Comparison of ENCODE assay signal across 8 mouse cellular contexts in genomic region chr17:87326987-87327386, GRCm38 (mm10). TPM values are rescaled to one million over a fixed set of nuclear protein-coding genes. Genes with fewer than 3 reads are reported as not detected.
DNase-seq lines count a peak whose midpoint lies in the region; ATAC-seq and TF ChIP-seq lines count a peak whose summit lies in the region.

No protein-coding gene starts in this region.

- H3K9ac ChIP-seq in hindbrain, postnatal 0 days (replicated peaks; ENCODE audit: low read length), result no peak overlapping the region
- H3K9ac ChIP-seq in midbrain, embryonic 14.5 days (replicated peaks; ENCODE audit: low read length), result no peak overlapping the region

- no peak for TF ChIP-seq CTCF in cortical plate, adult 2 months (IDR thresholded peaks at IDR 0.05; ENCODE audit: extremely low read depth, insufficient read depth, low read length)
- TF ChIP-seq CTCF in hindbrain, postnatal 0 days (IDR thresholded peaks at IDR 0.05; ENCODE audit: low read depth), result no peak; the same call in 1 of the 2 replicates
- TF ChIP-seq CTCF in kidney, adult 2 months (conservative IDR thresholded peaks at IDR 0.05; ENCODE audit: insufficient read depth, insufficient read length, low read depth, low read length), result no peak

- no peaks in the 10 kb centered on the region for H3K36me3 ChIP-seq in hindbrain, postnatal 0 days (ENCODE audit: insufficient read depth, low read length)
- no peaks in the 10 kb centered on the region for H3K36me3 ChIP-seq in midbrain, embryonic 14.5 days (ENCODE audit: control insufficient read depth, insufficient read depth, low read length)
- H3K36me3 ChIP-seq in kidney, adult 2 months (ENCODE audit: control insufficient read depth, insufficient read depth, low read length), result no peaks in the 10 kb centered on the region

- peak overlapping the region; percentile 19; the same call in 1 of the 2 replicates for H3K27ac ChIP-seq in cortical plate, adult 2 months (ENCODE audit: insufficient read depth, low read length)
- no peak overlapping the region for H3K27ac ChIP-seq in hindbrain, postnatal 0 days
- H3K27ac ChIP-seq in midbrain, embryonic 14.5 days (replicated peaks; ENCODE audit: low read depth, low read length), result no peak overlapping the region; the same call in 1 of the 2 replicates
- no peak overlapping the region for H3K27ac ChIP-seq in kidney, adult 2 months (ENCODE audit: insufficient read depth, low read depth, low read length)

- WGBS in hindbrain, postnatal 0 days, result 10% methylated on average over 6 of the region's 6 CpGs
- 9% methylated on average over 6 of the region's 6 CpGs for WGBS in midbrain, embryonic 14.5 days
- WGBS in kidney, adult 2 months, result 61% methylated on average over 6 of the region's 6 CpGs

- H3K4me3 ChIP-seq in cortical plate, adult 2 months (ENCODE audit: insufficient read depth, low read length), result no peak overlapping the region
- no peak overlapping the region for H3K4me3 ChIP-seq in hindbrain, postnatal 0 days (ENCODE audit: low read length)
- no peak overlapping the region for H3K4me3 ChIP-seq in midbrain, embryonic 14.5 days (replicated peaks; ENCODE audit: low read depth, low read length)
- H3K4me3 ChIP-seq in kidney, adult 2 months (ENCODE audit: insufficient read depth, low read depth, low read length), result no peak overlapping the region

- no peak for TF ChIP-seq POLR2A in cortical plate, adult 2 months (IDR thresholded peaks at IDR 0.05; ENCODE audit: extremely low read depth, insufficient read depth, low read length)
- TF ChIP-seq POLR2A in kidney, adult 2 months (IDR thresholded peaks at IDR 0.05; ENCODE audit: low read depth, low read length), result no peak

- peak; percentile 81 for DNase-seq in layer of hippocampus, adult 9-11 months
- DNase-seq in layer of hippocampus, postnatal 36 days, result no peak
- peak; percentile 71 for DNase-seq in hindbrain, postnatal 0 days (ENCODE audit: low spot score)
- DNase-seq in midbrain, embryonic 14.5 days, result peak; percentile 75
- DNase-seq in adrenal gland, postnatal 4 days (ENCODE audit: low spot score in 2 of 2), result no peak
- no peak for DNase-seq in thymus, postnatal 14 days
- no peak for DNase-seq in kidney, adult 2 months

- no peak overlapping the region for H3K4me2 ChIP-seq in hindbrain, postnatal 0 days (ENCODE audit: low read depth, low read length)
- H3K4me2 ChIP-seq in midbrain, embryonic 14.5 days (ENCODE audit: low read length), result no peak overlapping the region

- peak; percentile 67 for ATAC-seq in hindbrain, postnatal 0 days
- ATAC-seq in midbrain, embryonic 14.5 days (ENCODE audit: low FRiP score, low TSS enrichment), result peak; percentile 47; the same call in 1 of the 2 replicates

- no peaks in the 10 kb centered on the region for H3K9me3 ChIP-seq in hindbrain, postnatal 0 days (ENCODE audit: low read length)
- H3K9me3 ChIP-seq in midbrain, embryonic 14.5 days (ENCODE audit: control insufficient read depth, low read length), result no peaks in the 10 kb centered on the region

- peaks cover 27% of the 10 kb centered on the region for H3K4me1 ChIP-seq in cortical plate, adult 2 months (ENCODE audit: control insufficient read depth, insufficient read depth, low read length)
- H3K4me1 ChIP-seq in hindbrain, postnatal 0 days (ENCODE audit: insufficient read depth, low read length), result peaks cover 46% of the 10 kb centered on the region
- H3K4me1 ChIP-seq in midbrain, embryonic 14.5 days (ENCODE audit: control insufficient read depth, insufficient read depth, low read length), result peaks cover 44% of the 10 kb centered on the region
- 0 out of 2 replicates have a peak, but pooled peaks cover 2% of the 10 kb centered on the region for H3K4me1 ChIP-seq in kidney, adult 2 months (ENCODE audit: control insufficient read depth, insufficient read depth, low read length)

- H3K27me3 ChIP-seq in hindbrain, postnatal 0 days (ENCODE audit: insufficient read depth, low read length), result no peaks in the 10 kb centered on the region
- H3K27me3 ChIP-seq in midbrain, embryonic 14.5 days (ENCODE audit: control insufficient read depth, insufficient read depth, low read length), result peaks cover 3% of the 10 kb centered on the region; the same call in 1 of the 2 replicates
- H3K27me3 ChIP-seq in kidney, adult 2 months (replicated peaks; ENCODE audit: control insufficient read depth, insufficient read depth, low read length), result no peaks in the 10 kb centered on the region

RNA-seq across cellular contexts. Expression of gene Ttc7, which starts 44.3 kb away (rescaled TPM):
- 1 to 10 TPM; 6.3 to 8.8 TPM for total RNA-seq in layer of hippocampus, postnatal 36 days (2021)
- 11.3 and 12.2 TPM in 2 replicates for polyA plus RNA-seq in cortical plate, adult 2 months (2012; rRNA removed)
- total RNA-seq in hindbrain, postnatal 0 days (2014; rRNA removed), result 9.9 and 10.9 TPM in 2 replicates
- polyA plus RNA-seq in hindbrain, postnatal 0 days (2015; fragmentation: Nextera tagmentation; extraction: Ambion mirVana), result 9.0 and 13.3 TPM in 2 replicates
- polyA plus RNA-seq in midbrain, embryonic 14.5 days (2014; fragmentation: Nextera tagmentation; extraction: Ambion mirVana), result 3.6 and 5.0 TPM in 2 replicates
- 10 to 100 TPM; 13.0 to 15.9 TPM for total RNA-seq in adrenal gland, postnatal 4 days (2021)
- polyA plus RNA-seq in kidney, adult 2 months (2012; rRNA removed), result 68.6 and 81.9 TPM in 2 replicates

Comparison
In these comparisons a context has a peak if more than half of its experiments do, and no peak if none do; other contexts are left out.
1. DNase-seq: peak in layer of hippocampus, adult 9-11 months (single experiment), hindbrain, postnatal 0 days (single experiment) and midbrain, embryonic 14.5 days (single experiment); none in layer of hippocampus, postnatal 36 days (0 of 2), adrenal gland, postnatal 4 days (0 of 2), thymus, postnatal 14 days (single experiment) and kidney, adult 2 months (single experiment).